8 mouse cellular contexts compared by ENCODE assay signal in the genomic region with DNA sequence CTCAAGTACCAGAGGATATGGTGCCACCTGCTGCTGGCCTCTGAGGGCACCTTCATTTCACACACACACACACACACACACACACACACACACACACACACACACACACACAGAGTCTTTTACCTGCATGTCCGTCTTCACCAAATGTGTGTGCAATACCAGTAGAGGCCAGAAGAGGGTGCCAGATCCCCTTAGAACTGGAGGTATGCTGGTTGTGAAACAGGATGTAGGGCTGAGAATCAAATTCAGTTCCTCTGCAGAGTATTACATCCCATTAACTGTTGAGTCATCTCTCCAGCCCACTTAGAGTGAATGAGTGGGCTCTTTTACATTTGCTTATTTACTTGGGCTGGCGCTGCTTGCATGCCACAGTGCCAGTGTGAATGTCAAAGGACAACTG. TPM values are rescaled to one million over a fixed set of nuclear protein-coding genes. Genes with fewer than 3 reads are reported as not detected.
DNase-seq lines count a peak whose midpoint lies in the region; ATAC-seq lines count a peak whose summit lies in the region.

No protein-coding gene starts in this region.

- peak; percentile 82 for DNase-seq in CD4-positive, CD25-positive, alpha-beta regulatory T cell, adult 2 months (ENCODE audit: low read depth, low spot score)
- peak; percentile 71 to 75 for DNase-seq in kidney, postnatal 4 days
- no peak for DNase-seq in kidney, adult 11 months
- peak; percentile 81 for DNase-seq in cerebellum, adult 9-10 months
- peak; percentile 64 for DNase-seq in lung, postnatal 10 days
- peak; percentile 80 for DNase-seq in thymus, postnatal 0 days (ENCODE audit: low spot score)
- no peak for DNase-seq in right cerebral cortex, postnatal 36 days (ENCODE audit: low spot score in 2 of 2)

- no peak for ATAC-seq in CD4-positive, CD25-positive, alpha-beta regulatory T cell, adult 4 months

RNA-seq across cellular contexts. Expression of a gene that starts 1.7 kb away (rescaled TPM):
- 1 to 10 TPM; 2.4 to 5.1 TPM for polyA plus RNA-seq in CD4-positive, CD25-positive, alpha-beta regulatory T cell, adult 4 months (2017; shearing (Covaris generic))
- polyA plus RNA-seq in thymus, postnatal 0 days (2015; fragmentation: Nextera tagmentation; extraction: Ambion mirVana) = 19.0 and 22.7 TPM in 2 replicates

RNA-seq across cellular contexts. Expression of a gene that starts 3.8 kb away (rescaled TPM):
- not detected for polyA plus RNA-seq in CD4-positive, CD25-positive, alpha-beta regulatory T cell, adult 4 months (2017; shearing (Covaris generic))
- polyA plus RNA-seq in thymus, postnatal 0 days (2015; fragmentation: Nextera tagmentation; extraction: Ambion mirVana) = 0.68 and 2.0 TPM in 2 replicates

RNA-seq across cellular contexts. Expression of a gene that starts 10.8 kb away (rescaled TPM):
- polyA plus RNA-seq in CD4-positive, CD25-positive, alpha-beta regulatory T cell, adult 4 months (2017; shearing (Covaris generic)) = 10 to 100 TPM in 1 of 2 experiments, 1 to 10 TPM in 1; 9.2 to 16.8 TPM
- 7.6 and 9.5 TPM in 2 replicates for polyA plus RNA-seq in thymus, postnatal 0 days (2015; fragmentation: Nextera tagmentation; extraction: Ambion mirVana)

RNA-seq across cellular contexts. Expression of a gene that starts 16.8 kb away (rescaled TPM):
- 100 to 1,000 TPM; 179 to 205 TPM for polyA plus RNA-seq in CD4-positive, CD25-positive, alpha-beta regulatory T cell, adult 4 months (2017; shearing (Covaris generic))
- polyA plus RNA-seq in thymus, postnatal 0 days (2015; fragmentation: Nextera tagmentation; extraction: Ambion mirVana) = 71.3 and 71.8 TPM in 2 replicates

RNA-seq across cellular contexts. Expression of a gene that starts 33.8 kb away (rescaled TPM):
- 1 to 10 TPM; 5.5 to 6.5 TPM for polyA plus RNA-seq in CD4-positive, CD25-positive, alpha-beta regulatory T cell, adult 4 months (2017; shearing (Covaris generic))
- 1.2 and 1.9 TPM in 2 replicates for polyA plus RNA-seq in thymus, postnatal 0 days (2015; fragmentation: Nextera tagmentation; extraction: Ambion mirVana)

Comparison
In these comparisons a context has a peak if more than half of its experiments do, and no peak if none do; other contexts are left out.
1. DNase-seq: peak in CD4-positive, CD25-positive, alpha-beta regulatory T cell, adult 2 months (single experiment), kidney, postnatal 4 days (2 of 2), cerebellum, adult 9-10 months (single experiment), lung, postnatal 10 days (single experiment) and thymus, postnatal 0 days (single experiment); none in kidney, adult 11 months (single experiment) and right cerebral cortex, postnatal 36 days (0 of 2).